Mouse (Mus musculus): ENCODE data around the gene Metrnl.

DNA sequence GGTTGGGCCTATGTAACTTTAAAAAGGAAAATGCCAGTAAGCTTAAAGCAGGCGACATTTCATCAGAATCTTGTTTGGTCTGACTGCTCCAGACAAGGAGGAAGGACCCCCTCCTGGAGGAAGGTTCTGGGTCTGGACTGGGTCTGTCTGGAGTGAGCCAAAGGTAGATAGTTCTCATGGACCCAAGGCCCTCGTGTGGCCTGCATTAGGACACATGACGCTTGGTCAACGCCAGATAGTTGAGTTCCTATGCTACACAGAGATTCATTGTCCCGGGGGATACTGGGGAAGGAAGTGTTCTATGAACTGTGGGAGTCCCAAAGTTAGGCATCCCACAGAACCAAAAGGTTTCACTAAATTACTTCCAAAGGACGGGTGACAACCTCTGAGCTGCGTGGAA lies 27.7 kb upstream of the Metrnl start:
- TF ChIP-seq CTCF (IDR thresholded peaks at IDR 0.05; ENCODE audit: extremely low read depth, insufficient read depth, low read length) (no peak), POLR2A (IDR thresholded peaks at IDR 0.05; ENCODE audit: extremely low read depth, insufficient read depth, low read length) (no peak)
